Mouse (Mus musculus) limb, embryonic 14.5 days (tissue): ENCODE results near the gene Mest. TPM values are rescaled to one million over a fixed set of nuclear protein-coding genes. Genes with fewer than 3 reads are reported as not detected.
A peak's percentile ranks its signal among the peaks of the same experiment; 100 is the strongest.

Source experiments
- ATAC-seq: fragments of 200-750 bp; cut with Nextera tagmentation; 2 replicates; pipeline ENCODE4 v1.8.0; 2017; ENCODE audit warnings: low read depth, moderate number of reproducible peaks, moderate TSS enrichment; ENCODE audit not compliant: low FRiP score
- DNase-seq: peaks from one replicate; pipeline ENCODE4 v3.0.0-alpha.2; 2015; ENCODE audit warnings: low spot score
- H3K27ac ChIP-seq: fragments of 300-500 bp; sonication (generic); replicated peaks from 2 replicates; pipeline ENCODE4 v1.5.1; 2014; ENCODE audit warnings: low read depth, mild to moderate bottlenecking, low read length, moderate library complexity, mixed read lengths
- H3K27me3 ChIP-seq: fragments of 300-500 bp; sonication (generic); 2 replicates; pipeline ENCODE4 v1.6.1; 2014; ENCODE audit warnings: low read length, mixed read lengths; ENCODE audit not compliant: control insufficient read depth, insufficient read depth
- H3K36me3 ChIP-seq: fragments of 300-500 bp; sonication (generic); 2 replicates; pipeline ENCODE4 v1.6.1; 2014; ENCODE audit warnings: mild to moderate bottlenecking, low read length, moderate library complexity, mixed read lengths; ENCODE audit not compliant: control insufficient read depth, insufficient read depth
- H3K4me1 ChIP-seq: fragments of 300-500 bp; sonication (generic); 2 replicates; pipeline ENCODE4 v1.6.1; 2014; ENCODE audit warnings: antibody characterized with exemption, low read length, mixed read lengths; ENCODE audit not compliant: control insufficient read depth, insufficient read depth
- H3K4me2 ChIP-seq: fragments of 300-500 bp; sonication (generic); replicated peaks from 2 replicates; pipeline ENCODE4 v1.6.1; 2014; ENCODE audit warnings: low read depth, mild to moderate bottlenecking, low read length, moderate library complexity; ENCODE audit not compliant: severe bottlenecking
- H3K4me3 ChIP-seq: fragments of 300-500 bp; sonication (generic); replicated peaks from 2 replicates; pipeline ENCODE4 v1.5.1; 2014; ENCODE audit warnings: low read length
- H3K9ac ChIP-seq: fragments of 300-500 bp; sonication (generic); 2 replicates; pipeline ENCODE4 v1.6.1; 2014; ENCODE audit warnings: mild to moderate bottlenecking, low read depth, low read length, moderate library complexity; ENCODE audit not compliant: severe bottlenecking
- H3K9me3 ChIP-seq: fragments of 300-500 bp; sonication (generic); 2 replicates; pipeline ENCODE4 v1.6.1; 2016; ENCODE audit warnings: low read length; ENCODE audit not compliant: control insufficient read depth
- POLR2A ChIP-seq: fragments of 200-500 bp; IDR thresholded peaks from 2 replicates; pipeline ENCODE4 v1.8.0; 2012; ENCODE audit warnings: inconsistent platforms, mild to moderate bottlenecking, moderate library complexity, borderline replicate concordance; ENCODE audit not compliant: insufficient read depth, insufficient read length; ENCODE audit errors: extremely low read depth
- WGBS: fragments of 180-500 bp; shearing (Covaris S2); extraction: QIAGEN DNeasy Blood & Tissue Kit; methylation state at CpG from one replicate; pipeline ENCODE4 v1.1.7; 2014; 5-methylcytosine and 5-hydroxymethylcytosine counted together
- polyA plus RNA-seq, 2 experiments: library from polyadenylated mRNA; depleted of rRNA in 1 of 2; stranded (reverse) in 1 of 2; unstranded in 1 of 2; fragments of >200 nt; fragmentation: Nextera tagmentation in 1 of 2; extraction: Ambion mirVana in 1 of 2; gene quantifications; 2 replicates each; pipeline versions ENCODE4 v1.2.1 to v1.2.3; 2012 to 2014

Gene Mest
- polyA plus RNA-seq, 2 experiments: 2,321 to 4,195 TPM

DNA sequence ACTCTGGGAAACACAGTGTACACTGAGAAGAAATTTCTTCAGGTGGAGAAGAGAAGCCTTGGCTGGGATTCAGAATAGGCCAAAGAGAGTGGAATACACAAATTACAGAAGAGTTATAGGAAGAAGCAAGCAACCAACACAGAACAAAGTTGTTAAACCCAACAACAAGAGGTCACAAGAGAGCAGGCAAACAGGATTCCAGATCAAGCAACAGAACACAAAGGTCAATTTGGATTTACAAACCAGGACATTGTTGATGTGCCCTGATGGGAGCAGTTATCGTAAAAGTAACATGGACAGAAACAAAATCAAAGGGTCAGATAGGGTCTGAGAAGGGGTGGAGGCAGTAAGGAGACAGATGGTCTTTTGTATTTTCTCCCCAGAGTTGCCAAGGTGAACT lies 38.8 kb upstream of the Mest start:
- H3K9me3 ChIP-seq: no peaks in the 10 kb centered on the region
- H3K4me2 ChIP-seq: no peak overlapping the region
- no peak for TF ChIP-seq POLR2A
- no peaks in the 10 kb centered on the region for H3K36me3 ChIP-seq
- H3K27me3 ChIP-seq: no peaks in the 10 kb centered on the region
- H3K4me3 ChIP-seq: no peak overlapping the region
- 86% methylated on average over 1 of the region's 1 CpGs for WGBS
- H3K9ac ChIP-seq: no peak overlapping the region
- no peak overlapping the region for H3K27ac ChIP-seq
- H3K4me1 ChIP-seq: peaks cover 33% of the 10 kb centered on the region
- ATAC-seq (no peak), DNase-seq (no peak)

DNA sequence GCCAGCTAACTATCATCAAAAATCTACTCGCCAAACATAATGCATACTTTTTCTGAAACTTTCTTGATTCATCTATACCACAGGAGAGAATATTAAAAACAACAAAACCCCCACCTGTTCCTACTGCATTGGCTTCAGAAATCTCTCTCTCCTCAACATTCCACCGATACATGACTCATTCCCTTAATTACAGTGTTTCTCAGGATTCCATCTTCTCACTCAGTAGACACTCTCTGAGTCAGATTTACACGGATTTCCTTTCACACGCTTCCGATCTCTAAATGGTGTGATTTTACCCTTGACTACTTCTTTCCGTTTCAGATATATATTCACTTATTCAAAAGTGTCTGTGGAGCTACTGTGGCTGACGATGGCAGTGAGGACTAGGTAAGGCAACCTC lies 36.1 kb upstream of the Mest start:
- Histone ChIP-seq H3K4me1 (peaks cover 13% of the 10 kb centered on the region), H3K4me3 (no peak overlapping the region), H3K9me3 (no peaks in the 10 kb centered on the region), H3K27ac (no peak overlapping the region), H3K9ac (no peak overlapping the region), H3K27me3 (no peaks in the 10 kb centered on the region), H3K4me2 (no peak overlapping the region), H3K36me3 (no peaks in the 10 kb centered on the region)
- no peak for TF ChIP-seq POLR2A
- WGBS: 87% methylated on average over 7 of the region's 7 CpGs
- ATAC-seq: no peak
- no peak for DNase-seq

DNA sequence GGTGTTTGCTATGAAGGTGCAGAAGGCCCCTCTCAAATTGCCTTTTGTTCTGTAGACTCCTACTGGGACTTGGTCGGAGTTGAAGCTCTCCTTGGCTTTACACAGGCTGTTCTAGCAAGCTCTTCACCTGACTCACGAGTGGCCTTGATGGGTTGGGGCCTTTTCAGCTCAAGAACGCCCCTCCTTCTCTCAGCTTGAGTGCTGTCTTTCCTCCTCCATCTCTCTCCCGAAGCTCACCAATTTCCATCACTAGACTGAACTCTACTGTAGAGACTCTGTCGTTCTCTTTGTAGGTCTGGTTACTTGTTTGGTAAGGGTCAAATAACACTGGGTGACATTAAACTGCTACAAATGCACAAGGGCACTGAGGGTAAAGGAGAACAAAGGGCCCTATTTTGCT lies 30.5 kb upstream of the Mest start:
- no peaks in the 10 kb centered on the region for H3K27me3 ChIP-seq
- WGBS: 71% methylated on average over 5 of the region's 5 CpGs
- H3K9me3 ChIP-seq: no peaks in the 10 kb centered on the region
- peak overlapping the region; percentile 51 for H3K9ac ChIP-seq
- H3K27ac ChIP-seq: peak overlapping the region; percentile 87
- H3K4me3 ChIP-seq: peak overlapping the region; percentile 37
- H3K36me3 ChIP-seq: no peaks in the 10 kb centered on the region
- peaks cover 9% of the 10 kb centered on the region for H3K4me1 ChIP-seq
- no peak for DNase-seq
- TF ChIP-seq POLR2A: no peak
- ATAC-seq: no peak
- peak overlapping the region; percentile 61 for H3K4me2 ChIP-seq

DNA sequence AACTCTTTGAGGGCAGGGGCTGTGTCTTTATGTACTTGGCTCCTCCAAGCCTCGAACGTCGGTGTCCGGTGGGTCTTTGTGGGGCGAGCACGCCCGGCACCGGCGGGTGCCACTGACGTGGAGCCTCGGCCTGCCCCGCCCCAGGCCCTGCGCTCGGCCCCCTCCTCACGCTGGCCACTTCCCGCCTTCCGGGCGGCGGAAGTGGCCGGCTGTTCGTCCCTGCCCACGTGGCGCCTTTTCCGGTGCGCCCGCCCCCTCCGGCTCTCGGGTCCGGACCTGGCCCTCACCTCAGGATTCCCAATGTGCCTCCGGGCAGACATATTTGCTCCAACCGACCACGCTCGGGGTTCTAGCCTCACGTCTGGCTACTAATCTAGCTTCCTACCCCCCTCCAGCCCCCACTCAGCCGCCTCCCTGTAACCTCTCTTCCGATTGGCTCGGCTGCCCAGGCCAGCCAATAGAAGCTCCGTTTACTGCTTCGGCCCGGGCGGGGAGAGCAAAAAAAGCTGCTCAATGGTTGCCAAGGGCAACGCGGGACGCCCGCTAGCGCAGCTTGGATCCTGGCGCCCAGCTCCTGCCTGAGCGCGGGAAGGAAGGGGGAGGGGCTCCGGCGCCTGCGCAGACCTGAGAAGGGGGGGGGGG lies 29.9 kb upstream of the Mest start, which contains the start of gene Cep41:
TSS of gene Cep41 (minus strand) at position 400 of the 642 bp plus-strand sequence.
- Histone ChIP-seq H3K27ac (peak within 1 kb of the TSS; percentile 87), H3K36me3 (no peaks in the 10 kb centered on the region), H3K4me2 (peak within 1 kb of the TSS; percentile 61), H3K4me3 (peak within 1 kb of the TSS; percentile 37), H3K9ac (peak within 1 kb of the TSS; percentile 51), H3K9me3 (no peaks in the 10 kb centered on the region), H3K27me3 (no peaks in the 10 kb centered on the region), H3K4me1 (peaks cover 13% of the 10 kb centered on the region)
- WGBS: 1% methylated on average over 47 of the region's 52 CpGs
- peak; percentile 97 for ATAC-seq
- TF ChIP-seq POLR2A: no peak
- DNase-seq: peak; percentile 97

DNA sequence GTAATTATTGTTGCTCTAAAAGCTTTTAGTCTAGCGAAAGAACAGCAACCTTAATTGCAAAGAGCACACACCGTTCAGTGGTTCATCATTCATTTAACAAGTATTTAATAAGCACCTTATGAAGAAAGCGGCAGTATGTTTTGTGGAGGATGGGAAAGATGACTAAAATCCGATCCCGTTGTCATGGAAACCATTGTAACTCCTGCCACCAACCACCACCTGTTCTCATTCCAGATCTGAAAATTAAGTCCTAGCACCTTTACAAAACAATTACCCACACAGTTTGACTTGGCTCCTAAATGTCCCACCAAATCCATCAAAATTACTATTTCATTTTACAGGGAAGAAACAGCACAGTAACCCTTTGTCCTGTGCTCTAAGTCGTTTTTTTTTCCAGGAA lies 29.1 kb upstream of the Mest start:
- Histone ChIP-seq H3K9ac (no peak overlapping the region; the same call in 1 of the 2 replicates), H3K27me3 (no peaks in the 10 kb centered on the region), H3K4me1 (peaks cover 13% of the 10 kb centered on the region), H3K4me3 (peak overlapping the region; percentile 37), H3K36me3 (no peaks in the 10 kb centered on the region), H3K9me3 (no peaks in the 10 kb centered on the region), H3K4me2 (peak overlapping the region; percentile 61), H3K27ac (peak overlapping the region; percentile 87)
- ATAC-seq (no peak), DNase-seq (no peak)
- TF ChIP-seq POLR2A: no peak
- WGBS: 27% methylated on average over 6 of the region's 6 CpGs
